Mouse (Mus musculus) liver, embryonic 14.5 days (tissue): ENCODE measurements around the gene Cd44. TPM values are rescaled to one million over a fixed set of nuclear protein-coding genes. Genes with fewer than 3 reads are reported as not detected.

ENCODE experiments used
- ATAC-seq: fragments of 200-750 bp; cut with Nextera tagmentation; 2 replicates; pipeline ENCODE4 v1.8.0; 2017; ENCODE audit warnings: moderate number of reproducible peaks, mild to moderate bottlenecking, moderate library complexity; ENCODE audit not compliant: insufficient read depth
- DNase-seq, 3 experiments: peaks; one replicate each; pipeline ENCODE4 v3.0.0-alpha.2; 2012 to 2013; ENCODE audit warnings: low read depth in 3 of 3, low spot score in 3 of 3
- H3K27ac ChIP-seq: fragments of 300-500 bp; sonication (generic); 2 replicates; pipeline ENCODE4 v1.5.1; 2014; ENCODE audit warnings: moderate library complexity, mild to moderate bottlenecking, control low read depth, inconsistent platforms
- H3K27me3 ChIP-seq: fragments of 300-500 bp; sonication (generic); 2 replicates; pipeline ENCODE4 v1.6.1; 2014; ENCODE audit warnings: mild to moderate bottlenecking, low read length, moderate library complexity; ENCODE audit not compliant: control insufficient read depth, insufficient read depth
- H3K36me3 ChIP-seq: fragments of 300-500 bp; sonication (generic); replicated peaks from 2 replicates; pipeline ENCODE4 v1.6.1; 2014; ENCODE audit warnings: low read depth; ENCODE audit not compliant: control insufficient read depth, insufficient read depth
- H3K4me1 ChIP-seq, 2 experiments: fragments of 200-500 bp in 1 of 2; fragments of 300-500 bp in 1 of 2; sonication (generic) in 1 of 2; replicated peaks; 2 replicates each; pipeline ENCODE4 v1.6.1; 2012 to 2014; ENCODE audit warnings: antibody characterized with exemption in 1 of 2, inconsistent platforms in 1 of 2, low read length in 1 of 2; ENCODE audit not compliant: control insufficient read depth in 2 of 2, insufficient read depth in 2 of 2
- H3K4me2 ChIP-seq: fragments of 300-500 bp; sonication (generic); 2 replicates; pipeline ENCODE4 v1.6.1; 2014; ENCODE audit warnings: low read depth, mild to moderate bottlenecking, control low read depth, moderate library complexity
- H3K4me3 ChIP-seq, 2 experiments: fragments of 200-500 bp in 1 of 2; fragments of 300-500 bp in 1 of 2; sonication (generic) in 1 of 2; 2 replicates each; pipeline ENCODE4 v1.5.1; 2012 to 2014; ENCODE audit warnings: low read depth in 2 of 2, low read length in 2 of 2, mild to moderate bottlenecking in 2 of 2, control low read depth in 1 of 2, inconsistent platforms in 1 of 2, moderate library complexity in 1 of 2; ENCODE audit not compliant: insufficient read depth in 1 of 2
- H3K9ac ChIP-seq: fragments of 300-500 bp; sonication (generic); replicated peaks from 2 replicates; pipeline ENCODE4 v1.6.1; 2014; ENCODE audit warnings: mild to moderate bottlenecking, control low read depth, moderate library complexity
- H3K9me3 ChIP-seq: fragments of 300-500 bp; sonication (generic); 2 replicates; pipeline ENCODE4 v1.6.1; 2016; ENCODE audit warnings: low read length, mixed read lengths; ENCODE audit not compliant: control insufficient read depth
- CTCF ChIP-seq: IDR thresholded peaks from 2 replicates; pipeline ENCODE4 v1.5.1; 2016; ENCODE audit warnings: antibody characterized with exemption, low read depth, control low read depth
- EP300 ChIP-seq: IDR thresholded peaks from 2 replicates; pipeline ENCODE4 v1.6.1; 2016; ENCODE audit warnings: antibody characterized with exemption, low read depth
- WGBS: fragments of 180-500 bp; shearing (Covaris S2); extraction: QIAGEN DNeasy Blood & Tissue Kit; methylation state at CpG from one replicate; pipeline ENCODE4 v1.1.7; 2014; ENCODE audit not compliant: insufficient replicate concordance; 5-methylcytosine and 5-hydroxymethylcytosine counted together
- polyA plus RNA-seq, 2 experiments: library from polyadenylated mRNA; depleted of rRNA in 1 of 2; stranded (reverse) in 1 of 2; unstranded in 1 of 2; fragments of >200 nt; fragmentation: Nextera tagmentation in 1 of 2; extraction: Ambion mirVana in 1 of 2; gene quantifications; 2 replicates each; pipeline versions ENCODE4 v1.2.1 to v1.2.3; 2012 to 2014

Cd44 gene
- polyA plus RNA-seq, 2 experiments, result 9.2 to 15.5 TPM

- H3K4me2 ChIP-seq, result no peak overlapping the region
- H3K36me3 ChIP-seq, result peaks cover 2% of the 10 kb centered on the region
- TF ChIP-seq EP300, result no peak
- H3K27ac ChIP-seq, result no peak overlapping the region
- no peak overlapping the region for H3K9ac ChIP-seq
- ATAC-seq (no peak), DNase-seq (no peak)
- no peaks in the 10 kb centered on the region for H3K9me3 ChIP-seq
- H3K4me3 ChIP-seq, result no peak overlapping the region
- WGBS, result 82% methylated on average over 8 of the region's 8 CpGs
- no peaks in the 10 kb centered on the region for H3K4me1 ChIP-seq
- no peaks in the 10 kb centered on the region for H3K27me3 ChIP-seq
These were observed 80.7 kb downstream of the Cd44 start for GRCm38 (mm10) chr2:102820790-102821189.

DNA sequence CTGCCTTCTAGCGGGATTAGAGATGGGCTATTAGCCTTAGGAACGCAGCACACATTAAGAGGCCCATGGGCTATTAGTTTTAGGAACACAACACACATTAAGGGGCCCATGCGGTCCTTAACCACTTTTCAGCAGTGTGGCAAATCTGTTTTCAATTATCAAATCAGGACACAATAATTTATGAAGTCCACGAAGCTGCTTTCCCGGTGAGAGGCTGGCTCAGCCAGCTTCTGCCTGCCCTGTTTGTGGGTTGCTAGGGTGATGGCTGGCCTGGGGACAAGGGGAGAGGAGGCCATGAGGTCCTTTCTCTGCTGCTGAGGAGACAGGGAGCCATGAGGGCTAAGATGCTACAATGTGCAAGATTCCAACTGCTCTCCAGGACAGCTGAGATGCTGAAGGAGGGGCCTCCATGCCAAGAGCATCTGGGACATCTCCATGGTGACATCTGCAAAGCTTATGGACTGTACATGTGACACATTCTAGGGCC is 81.2 kb downstream of the Cd44 start:
- no peak overlapping the region for H3K4me2 ChIP-seq
- no peak overlapping the region for H3K4me3 ChIP-seq
- H3K36me3 ChIP-seq, result peaks cover 2% of the 10 kb centered on the region
- H3K9me3 ChIP-seq, result no peaks in the 10 kb centered on the region
- TF ChIP-seq CTCF (no peak), EP300 (no peak)
- H3K4me1 ChIP-seq, result no peaks in the 10 kb centered on the region
- H3K9ac ChIP-seq, result no peak overlapping the region
- H3K27me3 ChIP-seq, result no peaks in the 10 kb centered on the region
- DNase-seq (no peak), ATAC-seq (no peak)
- no peak overlapping the region for H3K27ac ChIP-seq
- 81% methylated on average over 5 of the region's 5 CpGs for WGBS

GRCm38 (mm10) chr2:102815289-102815809 is 86.1 kb downstream of the Cd44 start:
- Histone ChIP-seq H3K4me2 (no peak overlapping the region), H3K4me3 (no peak overlapping the region), H3K4me1 (no peaks in the 10 kb centered on the region), H3K27me3 (no peaks in the 10 kb centered on the region), H3K36me3 (no peaks in the 10 kb centered on the region; the same call in 1 of the 2 replicates), H3K9ac (no peak overlapping the region), H3K9me3 (no peaks in the 10 kb centered on the region), H3K27ac (no peak overlapping the region)
- DNase-seq, result no peak
- 59% methylated on average over 6 of the region's 6 CpGs for WGBS
- TF ChIP-seq EP300, result no peak
- no peak for TF ChIP-seq CTCF
- ATAC-seq, result no peak

- no peak overlapping the region for H3K4me2 ChIP-seq
- no peak overlapping the region for H3K4me3 ChIP-seq
- no peak for DNase-seq
- no peaks in the 10 kb centered on the region for H3K4me1 ChIP-seq
- WGBS, result 52% methylated on average over 4 of the region's 4 CpGs
- no peaks in the 10 kb centered on the region for H3K9me3 ChIP-seq
- no peak overlapping the region for H3K9ac ChIP-seq
- no peaks in the 10 kb centered on the region for H3K36me3 ChIP-seq
- ATAC-seq, result no peak
- no peaks in the 10 kb centered on the region for H3K27me3 ChIP-seq
- no peak overlapping the region for H3K27ac ChIP-seq
- no peak for TF ChIP-seq CTCF
- no peak for TF ChIP-seq EP300
These were observed 88.7 kb downstream of the Cd44 start for GRCm38 (mm10) chr2:102812756-102813155.

- H3K9ac ChIP-seq, result no peak overlapping the region
- H3K9me3 ChIP-seq, result no peaks in the 10 kb centered on the region
- H3K27ac ChIP-seq, result no peak overlapping the region
- ATAC-seq, result no peak
- no peaks in the 10 kb centered on the region for H3K27me3 ChIP-seq
- H3K36me3 ChIP-seq, result no peaks in the 10 kb centered on the region
- H3K4me2 ChIP-seq, result no peak overlapping the region
- no peaks in the 10 kb centered on the region for H3K4me1 ChIP-seq
- H3K4me3 ChIP-seq, result no peak overlapping the region
- 63% methylated on average over 1 of the region's 1 CpGs for WGBS
- no peak for DNase-seq
- TF ChIP-seq CTCF (no peak), EP300 (no peak)
These were observed 92.0 kb downstream of the Cd44 start for GRCm38 (mm10) chr2:102809436-102809835.
